Mouse (Mus musculus) cerebral cortex, adult 2 months (tissue): ENCODE results near the gene Izumo2.

Source experiments
- WGBS: fragments of 180-500 bp; shearing (Covaris S2); methylation state at CpG from one replicate; pipeline ENCODE4 v1.1.7; 2018; 5-methylcytosine and 5-hydroxymethylcytosine counted together

Gene Izumo2

DNA sequence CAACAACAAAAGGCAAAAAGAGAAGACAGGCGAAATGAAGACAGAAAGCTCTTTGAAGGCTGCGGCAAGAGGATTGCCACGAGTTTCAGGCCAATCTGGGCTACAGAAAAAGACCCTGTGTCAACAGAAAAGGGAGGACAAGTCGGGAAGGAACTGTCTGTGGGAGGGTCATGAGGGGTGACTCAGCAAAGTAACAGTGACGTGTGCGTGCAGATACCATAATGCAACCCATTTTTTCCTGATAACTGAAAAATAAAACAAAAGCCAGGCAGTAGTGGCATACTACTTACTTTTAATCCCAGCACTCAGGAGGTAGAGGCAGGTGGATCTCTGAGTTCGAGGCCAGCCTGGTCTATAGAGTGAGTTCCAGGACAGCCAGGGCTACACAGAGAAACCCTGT lies 10.6 kb upstream of the Izumo2 start:
- 70% methylated on average over 7 of the region's 7 CpGs for WGBS

DNA sequence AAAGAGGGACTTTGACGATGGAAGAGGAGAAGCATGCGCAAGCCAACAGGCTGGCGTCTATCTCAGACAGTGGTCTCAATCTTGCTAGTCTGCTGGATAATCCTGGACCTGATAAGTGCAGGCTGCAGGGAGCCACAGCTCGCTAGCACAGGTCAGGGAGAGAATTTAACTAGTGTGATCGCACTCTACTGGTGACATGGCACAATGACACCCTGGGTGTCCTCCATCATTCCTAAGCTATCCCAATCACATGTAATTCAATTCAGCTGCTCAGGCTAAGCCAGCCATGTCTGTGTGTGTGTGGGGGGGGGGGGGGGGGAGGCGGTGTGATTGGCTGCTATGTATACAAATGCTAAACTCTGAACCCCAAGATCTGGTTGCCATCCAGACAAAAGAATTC lies 6.6 kb upstream of the Izumo2 start:
- WGBS = 26% methylated on average over 6 of the region's 6 CpGs

DNA sequence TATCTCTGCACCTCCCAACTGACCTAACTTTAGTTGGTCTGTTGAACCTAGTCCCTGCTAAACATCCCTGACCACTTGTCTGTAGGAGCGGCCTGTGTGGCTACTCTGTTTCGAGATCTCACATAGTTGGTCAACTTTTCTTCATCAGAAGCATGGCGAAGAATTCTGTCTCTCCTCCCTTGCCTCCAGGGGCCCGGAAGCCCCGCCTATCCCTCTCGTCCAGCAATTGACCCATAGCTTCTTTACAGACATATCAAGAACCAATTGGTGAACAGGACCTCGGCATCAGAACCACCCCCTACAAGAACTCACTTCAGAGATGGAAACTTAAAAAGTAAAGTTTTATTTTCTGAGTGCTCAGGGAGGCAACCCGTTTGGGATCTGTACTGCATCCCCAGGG lies 5.6 kb upstream of the Izumo2 start:
- WGBS = 85% methylated on average over 8 of the region's 8 CpGs

DNA sequence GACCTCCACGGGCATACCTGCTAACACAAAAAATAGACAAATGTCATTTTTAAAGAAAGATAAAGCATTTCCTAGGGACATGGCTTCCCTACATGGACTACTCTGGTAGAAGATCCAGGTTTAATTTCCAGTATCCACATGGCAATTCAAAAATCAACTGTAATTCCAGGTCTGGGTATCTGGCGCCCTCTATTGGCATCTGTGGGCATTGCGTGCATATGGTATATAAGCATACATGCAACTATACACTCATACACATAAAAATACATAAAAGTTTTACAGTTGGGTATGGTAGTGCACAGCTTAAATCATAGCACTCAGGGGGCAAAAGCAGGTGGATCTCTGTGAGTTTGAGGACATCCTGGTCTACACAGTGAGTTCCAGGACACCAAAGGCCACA lies 4.2 kb upstream of the Izumo2 start:
- 53% methylated on average over 3 of the region's 3 CpGs for WGBS

DNA sequence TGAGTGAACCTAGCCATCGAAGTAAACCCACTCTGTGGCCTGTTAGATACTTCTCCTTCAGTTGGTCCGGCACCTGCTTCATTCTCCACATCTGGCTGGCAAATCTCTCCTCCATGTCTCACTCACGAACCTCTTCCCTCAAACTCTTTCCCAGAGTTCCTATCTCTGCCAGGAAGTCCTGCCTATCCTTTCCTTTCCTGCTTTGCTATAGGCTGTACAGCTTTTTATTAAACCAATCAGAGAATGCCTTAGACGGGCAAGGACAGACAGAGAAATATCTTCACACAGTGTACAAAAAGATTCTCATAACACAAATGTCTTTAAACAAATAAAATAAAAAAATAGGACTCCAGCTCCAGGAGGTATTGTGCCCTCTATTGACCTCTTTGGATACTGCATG lies 3.5 kb upstream of the Izumo2 start:
- WGBS = 89% methylated on average over 4 of the region's 4 CpGs

DNA sequence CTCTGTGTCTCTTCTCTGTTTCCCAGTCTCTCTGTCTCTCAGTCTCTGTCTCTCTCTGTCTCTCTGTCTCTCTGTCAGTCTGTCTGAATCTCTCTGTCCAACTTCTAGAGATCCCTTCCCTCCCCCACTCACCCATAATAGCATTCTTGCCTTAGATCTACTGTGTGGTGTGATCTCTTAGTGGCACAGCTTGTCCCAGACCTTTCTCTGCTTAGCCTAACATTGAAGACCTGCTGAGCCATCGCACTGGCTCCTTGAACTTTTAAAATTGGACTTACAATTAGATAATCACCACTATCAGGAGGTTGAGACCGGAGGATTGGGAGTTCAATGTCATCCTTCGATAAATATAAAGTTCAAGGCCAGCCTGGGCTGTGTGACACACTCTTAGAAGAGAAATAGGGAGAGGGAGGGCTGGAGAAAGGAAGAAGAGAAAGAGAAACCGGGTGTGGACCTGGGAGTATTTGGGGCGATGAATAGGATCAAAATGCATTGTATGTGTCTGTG lies 1.3 kb upstream of the Izumo2 start:
- WGBS = 90% methylated on average over 5 of the region's 5 CpGs

DNA sequence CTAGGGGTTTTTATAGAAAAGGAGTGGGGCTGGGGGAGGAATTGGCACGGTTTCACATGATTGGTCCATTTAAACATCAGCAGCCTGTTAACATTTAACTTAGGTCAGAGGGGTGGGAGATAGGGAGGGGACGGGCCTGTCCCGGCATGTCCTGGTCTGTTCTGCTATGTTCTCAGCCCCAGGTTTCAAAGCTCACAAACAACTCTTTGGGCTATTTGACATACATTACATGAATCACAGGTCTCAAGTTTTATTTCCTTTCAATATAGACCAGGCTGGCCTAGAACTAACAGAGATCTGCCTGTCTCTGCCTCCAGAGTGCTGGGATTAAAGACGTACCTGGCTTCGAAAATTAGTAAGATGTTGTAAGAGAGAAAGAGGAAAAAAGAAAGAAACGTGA lies 449 bp upstream of the Izumo2 start:
- WGBS = 91% methylated on average over 6 of the region's 6 CpGs

DNA sequence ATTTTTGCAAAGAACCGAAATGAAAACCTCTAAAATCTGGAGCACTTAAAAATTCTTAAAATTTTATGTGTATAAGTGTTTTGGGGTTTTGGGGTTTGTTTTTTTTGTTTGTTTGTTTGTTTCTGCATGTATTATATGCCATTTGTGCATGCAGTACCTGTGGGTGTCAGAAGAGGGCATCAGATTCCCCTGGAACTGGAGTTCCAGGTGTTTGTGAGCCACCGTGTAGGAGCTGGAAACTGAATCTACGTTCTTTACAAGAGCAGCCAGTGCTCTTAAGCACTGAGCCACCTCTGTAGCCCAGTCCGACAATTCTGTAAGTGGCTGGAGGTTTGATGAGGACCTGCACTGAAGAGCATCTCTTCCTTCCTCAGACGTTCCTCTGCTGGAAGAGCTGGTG lies 1.3 kb downstream of the Izumo2 start:
- WGBS = 84% methylated on average over 5 of the region's 5 CpGs

DNA sequence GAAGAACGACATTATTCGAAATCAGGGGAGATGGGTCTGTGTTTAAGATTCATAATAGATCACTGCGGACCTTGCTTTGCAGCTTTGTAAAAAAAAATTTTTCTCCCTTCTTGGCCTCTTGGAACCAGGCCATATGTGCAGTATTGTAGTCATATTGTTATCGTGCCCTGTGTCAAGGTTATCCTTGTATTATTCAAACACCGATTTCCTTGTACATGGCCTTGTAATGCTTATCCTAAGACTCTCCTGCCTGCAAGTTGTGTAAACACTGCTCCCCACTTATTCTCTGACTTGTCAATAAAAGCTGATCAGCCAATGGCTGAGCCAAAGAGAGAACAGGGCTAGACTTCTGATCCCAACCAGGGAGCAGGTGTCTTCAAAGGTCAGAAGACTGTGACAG lies 13.5 kb downstream of the Izumo2 start:
- 75% methylated on average over 5 of the region's 5 CpGs for WGBS

DNA sequence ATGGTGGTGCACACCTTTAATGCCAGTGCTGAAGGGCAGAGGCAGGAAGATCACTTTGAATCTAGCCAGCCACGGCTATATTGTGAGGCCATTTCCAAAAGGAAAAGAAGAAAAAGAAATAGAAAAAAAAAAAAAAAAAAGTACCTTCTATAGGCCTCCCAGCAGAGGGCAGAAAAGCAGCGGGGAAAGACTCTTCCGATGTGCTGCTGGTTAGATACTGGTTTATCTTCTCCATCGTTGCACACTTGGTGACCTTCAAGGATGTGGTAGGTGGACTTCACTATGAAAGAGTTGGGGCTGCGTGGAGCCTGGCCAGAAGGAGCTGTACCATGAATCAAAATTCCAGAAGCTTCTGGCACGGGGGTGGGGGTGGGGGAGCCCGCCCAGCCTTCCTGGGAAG lies 15.8 kb downstream of the Izumo2 start:
- WGBS = 22% methylated on average over 7 of the region's 7 CpGs

DNA sequence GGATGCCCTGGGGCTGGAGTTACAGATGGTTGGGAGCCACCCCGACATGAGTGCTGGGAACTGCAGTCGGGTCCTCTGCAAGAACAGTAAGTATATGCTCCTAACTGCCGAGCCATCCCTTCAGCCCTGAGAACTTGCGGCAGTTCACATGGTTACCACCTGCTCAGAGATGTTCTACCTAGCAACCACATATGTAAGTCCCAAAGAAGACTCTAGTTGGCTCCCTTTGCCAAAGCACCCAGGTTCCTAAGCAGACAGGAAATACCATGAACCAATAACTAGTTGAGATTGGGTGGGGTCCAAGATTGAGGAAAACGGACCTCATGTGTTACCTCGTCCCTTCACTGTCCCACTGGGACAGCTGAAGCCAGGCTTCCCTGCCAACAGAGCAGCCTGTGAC lies 17.8 kb downstream of the Izumo2 start:
- WGBS = 46% methylated on average over 6 of the region's 6 CpGs

DNA sequence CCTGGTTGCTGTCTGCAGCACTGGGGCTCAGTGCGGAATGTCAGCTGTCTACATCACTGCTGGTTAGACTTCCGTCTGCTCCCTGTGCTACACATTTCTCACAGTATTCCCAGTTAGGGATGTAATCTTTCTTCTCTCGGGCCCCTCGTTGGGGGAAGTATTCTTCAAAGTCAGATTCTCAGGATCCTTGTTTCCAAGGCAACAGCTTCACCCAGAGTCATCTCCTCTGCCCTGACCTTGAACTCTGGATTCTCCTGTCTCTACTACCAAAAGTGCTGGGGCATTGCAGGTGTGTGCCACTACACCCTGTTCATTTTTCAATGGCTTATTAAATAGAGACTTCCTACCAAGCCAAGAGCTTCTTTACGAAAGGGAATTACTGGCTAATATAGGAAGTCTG lies 18.6 kb downstream of the Izumo2 start:
- 64% methylated on average over 5 of the region's 5 CpGs for WGBS

DNA sequence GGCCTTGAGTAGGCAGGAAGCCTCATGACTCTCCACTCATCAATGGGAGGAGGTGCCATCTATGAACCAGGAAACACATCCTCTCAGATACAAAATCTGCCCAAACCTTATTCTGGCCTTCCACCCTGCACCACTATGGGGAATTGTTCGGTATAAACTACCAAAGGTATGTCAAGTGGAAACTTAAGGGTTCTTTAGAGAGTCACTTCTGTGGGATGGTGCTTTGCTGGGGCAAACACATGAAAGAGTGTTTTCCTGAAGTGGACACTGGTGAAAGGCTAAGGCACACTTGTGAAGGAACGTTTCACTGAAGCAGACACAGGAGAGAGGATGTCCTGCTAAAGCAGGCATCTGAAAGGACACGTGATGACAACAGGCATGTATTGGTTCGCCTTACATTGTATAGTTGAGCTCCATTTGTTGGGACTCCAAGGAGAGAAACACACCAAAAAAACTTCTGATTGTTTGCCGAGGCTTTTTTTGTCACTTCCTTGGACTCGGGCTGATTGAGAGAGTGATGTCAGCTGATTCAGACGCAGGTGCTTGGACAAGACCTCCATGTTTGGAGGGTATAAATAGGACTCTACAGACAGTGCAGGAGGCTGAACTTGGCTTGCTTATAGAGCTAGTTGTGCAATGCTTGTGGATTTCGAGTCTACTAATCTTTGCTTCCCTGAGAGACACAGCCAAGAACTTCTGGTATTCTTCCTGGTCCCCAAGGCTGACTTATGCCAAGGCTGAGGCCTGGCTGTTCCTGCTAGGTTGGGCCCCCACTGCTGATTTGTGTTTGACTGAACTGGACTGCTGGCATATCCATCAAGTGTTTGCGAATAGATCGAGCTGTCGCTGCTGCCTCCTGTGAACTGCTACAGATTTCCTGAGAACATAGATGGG lies 19.8 kb downstream of the Izumo2 start:
- WGBS = 87% methylated on average over 11 of the region's 11 CpGs

DNA sequence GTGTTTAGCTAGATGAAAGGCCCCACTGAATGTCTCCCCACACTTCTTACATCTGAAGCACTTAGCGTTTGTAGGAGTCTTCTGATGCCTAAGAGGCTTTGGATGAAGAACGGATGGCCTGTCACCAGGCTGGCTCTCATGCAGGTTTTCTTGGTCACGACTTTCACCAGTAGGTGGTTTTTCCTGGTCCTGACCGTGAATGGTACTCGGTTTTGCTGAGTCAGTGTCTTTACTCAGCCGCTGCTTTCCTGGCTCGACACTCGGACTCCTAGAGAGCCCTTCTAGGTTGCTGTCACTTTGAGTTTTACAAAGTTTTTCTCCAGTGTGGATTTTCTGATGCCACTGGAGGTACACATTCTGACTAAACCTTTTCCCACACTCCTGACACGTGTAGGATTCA lies 25.2 kb downstream of the Izumo2 start:
- 89% methylated on average over 9 of the region's 9 CpGs for WGBS

DNA sequence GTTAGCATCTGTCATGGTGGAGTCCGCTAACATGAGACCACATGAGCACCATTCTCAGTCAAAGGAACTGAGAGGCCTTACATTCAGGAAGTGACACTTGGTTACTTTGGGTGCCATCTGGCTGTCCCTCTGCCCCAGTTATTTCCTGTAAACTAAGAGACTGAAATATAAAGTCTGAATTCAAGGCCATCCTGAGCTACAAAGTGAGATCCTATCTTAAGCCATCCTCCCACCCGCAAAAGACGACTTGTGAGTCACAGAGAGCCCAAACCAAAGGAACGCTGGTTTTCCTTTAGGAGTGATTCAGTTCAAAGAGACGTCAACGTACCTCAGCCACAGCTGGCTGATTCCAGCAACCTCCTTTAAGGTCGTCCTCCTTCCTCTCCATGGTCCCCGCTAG lies 32.8 kb downstream of the Izumo2 start:
- WGBS = 59% methylated on average over 8 of the region's 8 CpGs

DNA sequence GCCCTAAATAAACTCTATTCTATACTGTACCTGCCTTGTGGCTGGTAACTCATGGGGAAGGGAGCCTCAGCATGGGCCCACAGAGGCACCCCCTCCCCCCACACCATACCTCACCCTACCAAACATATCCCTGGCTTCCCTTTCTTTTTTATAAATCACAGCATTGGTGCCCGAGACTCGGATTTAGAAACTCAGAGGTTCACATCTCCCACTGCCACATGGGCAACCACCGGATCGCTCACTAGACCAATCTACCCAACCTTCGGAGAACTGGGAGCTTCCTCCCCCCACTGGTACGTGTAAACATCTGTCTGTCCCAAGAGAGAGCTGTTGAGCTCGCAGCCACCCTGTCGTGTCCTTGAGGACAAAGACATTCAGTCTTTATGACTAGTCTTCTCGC lies 35.7 kb downstream of the Izumo2 start:
- 40% methylated on average over 9 of the region's 9 CpGs for WGBS

DNA sequence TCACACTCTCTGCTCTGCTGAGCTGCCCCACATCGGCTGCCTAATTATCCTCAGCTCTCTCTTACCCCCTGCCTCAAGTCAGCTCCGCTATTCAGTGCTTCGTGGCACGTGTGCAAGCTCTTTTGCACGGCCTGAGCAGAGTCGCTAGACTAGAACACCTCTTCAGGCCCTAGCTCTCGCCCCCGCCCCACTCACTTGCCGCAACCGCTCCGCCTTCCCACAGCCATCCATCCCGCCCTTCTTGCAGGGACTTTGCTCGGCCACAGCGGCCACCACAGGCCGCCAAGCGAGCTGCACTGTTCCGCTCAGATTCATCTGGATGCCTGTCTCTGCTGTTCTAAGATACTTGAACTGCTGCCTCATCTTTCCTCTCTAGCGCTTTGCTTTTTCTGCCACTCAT lies 36.5 kb downstream of the Izumo2 start:
- WGBS = under 1% methylated on average over 18 of the region's 18 CpGs

DNA sequence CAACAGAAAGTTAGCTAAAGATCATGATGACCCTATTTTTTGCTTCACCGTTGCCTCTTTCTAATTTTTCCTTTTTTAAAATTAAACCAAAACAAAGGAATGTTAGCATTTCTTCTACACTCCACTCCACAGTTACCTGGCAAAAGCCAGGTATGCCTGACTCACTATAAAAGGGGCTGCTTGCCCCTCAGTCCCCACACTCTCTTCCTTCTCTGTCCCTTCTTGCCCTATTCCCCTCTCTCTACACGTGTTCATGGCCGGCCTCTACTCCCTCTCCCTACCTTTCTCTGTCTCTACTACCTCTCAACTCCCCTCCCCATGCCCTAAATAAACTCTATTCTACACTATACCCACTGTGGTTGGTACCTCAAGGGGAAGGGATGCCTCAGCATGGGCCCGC lies 38.6 kb downstream of the Izumo2 start:
- WGBS = 76% methylated on average over 4 of the region's 4 CpGs

DNA sequence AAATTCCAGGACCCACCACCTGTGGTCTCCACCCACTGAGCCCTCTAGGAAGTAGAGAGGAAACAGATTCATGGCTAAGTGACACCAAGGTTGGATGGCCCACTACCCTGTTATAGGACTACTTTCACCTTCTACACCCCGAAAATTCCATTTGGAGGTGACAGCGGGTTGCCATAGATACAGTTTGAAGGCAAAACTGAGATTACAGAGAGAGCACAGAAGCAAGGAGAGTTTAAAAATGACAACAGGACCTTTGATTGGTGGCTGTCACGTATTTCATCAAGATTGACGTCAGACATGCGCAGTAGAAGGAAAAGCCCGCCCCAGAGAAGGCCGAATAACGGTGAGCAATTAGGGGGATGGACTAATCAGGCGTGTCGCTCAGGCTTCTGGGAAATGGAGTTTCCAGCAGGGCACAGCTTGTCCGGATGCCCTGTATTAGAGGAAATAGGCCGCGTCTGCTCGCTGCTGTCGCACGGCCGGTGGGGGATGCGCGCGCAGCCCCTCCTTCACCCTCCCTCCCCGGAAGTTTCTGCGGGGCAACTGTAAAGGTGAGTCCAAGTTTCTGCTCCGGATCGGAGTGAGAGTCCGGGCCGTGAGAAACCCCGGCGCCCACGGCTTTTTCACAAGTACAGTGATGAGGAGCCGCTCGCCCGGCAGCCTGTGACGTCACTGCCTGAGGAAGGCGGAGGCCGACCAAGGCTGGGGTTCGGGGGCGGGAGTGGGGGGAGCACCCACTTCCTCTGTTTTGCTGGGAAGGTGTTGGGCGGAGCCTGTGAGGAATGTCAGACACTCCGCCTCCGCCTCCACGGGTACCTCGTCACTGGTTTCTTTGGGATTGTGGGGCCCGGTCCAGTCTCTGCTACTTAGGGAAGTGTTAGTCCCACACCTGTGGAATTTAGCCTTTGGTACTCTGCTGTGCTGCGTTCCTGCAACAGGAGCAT lies 39.8 kb downstream of the Izumo2 start, which contains the start of gene Vrk3:
TSS of gene Vrk3 (plus strand) at position 313 of the 944 bp plus-strand sequence.
- under 1% methylated on average over 44 of the region's 44 CpGs for WGBS

DNA sequence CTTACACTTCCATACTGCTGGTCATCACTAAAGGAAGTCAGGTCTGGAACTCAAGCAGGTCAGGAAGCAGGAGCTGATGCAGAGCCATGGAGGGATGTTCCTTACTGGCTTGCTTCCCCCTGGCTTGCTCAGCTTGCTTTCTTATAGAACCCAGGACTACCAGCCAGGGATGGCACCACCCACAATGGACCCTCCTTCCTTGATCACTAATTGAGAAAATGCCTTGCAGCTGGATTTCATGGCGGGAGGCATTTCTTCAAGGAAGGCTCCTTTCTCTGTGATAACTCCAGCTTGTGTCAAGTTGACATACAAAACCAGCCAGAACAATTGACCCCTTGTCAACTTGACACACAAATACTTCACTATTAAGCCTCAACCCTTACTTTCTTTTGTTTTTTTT lies 42.4 kb downstream of the Izumo2 start, which contains the start of gene Zfp473:
TSS of gene Zfp473 (minus strand) at position 101 of the 400 bp plus-strand sequence.
- WGBS = 84% methylated on average over 1 of the region's 1 CpGs

DNA sequence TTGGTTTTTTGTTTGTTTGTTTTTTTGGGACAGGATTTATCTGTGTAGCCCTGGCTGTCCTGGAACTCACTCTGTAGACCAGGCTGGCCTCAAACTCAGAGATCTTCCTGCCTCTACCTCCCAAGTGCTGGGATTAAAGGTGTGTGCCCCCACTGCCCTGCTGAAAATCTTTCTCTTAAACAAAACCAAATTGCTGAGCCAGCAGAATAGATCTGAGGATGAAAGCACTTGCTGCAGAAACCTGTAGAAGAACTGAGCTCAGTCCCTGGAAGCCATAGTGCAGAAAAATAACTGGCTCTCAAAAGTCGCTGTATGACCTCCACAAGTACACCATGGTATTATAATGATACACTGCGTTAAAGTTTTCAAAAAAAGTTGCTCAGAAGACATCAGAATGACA lies 48.6 kb downstream of the Izumo2 start:
- 91% methylated on average over 2 of the region's 2 CpGs for WGBS

DNA sequence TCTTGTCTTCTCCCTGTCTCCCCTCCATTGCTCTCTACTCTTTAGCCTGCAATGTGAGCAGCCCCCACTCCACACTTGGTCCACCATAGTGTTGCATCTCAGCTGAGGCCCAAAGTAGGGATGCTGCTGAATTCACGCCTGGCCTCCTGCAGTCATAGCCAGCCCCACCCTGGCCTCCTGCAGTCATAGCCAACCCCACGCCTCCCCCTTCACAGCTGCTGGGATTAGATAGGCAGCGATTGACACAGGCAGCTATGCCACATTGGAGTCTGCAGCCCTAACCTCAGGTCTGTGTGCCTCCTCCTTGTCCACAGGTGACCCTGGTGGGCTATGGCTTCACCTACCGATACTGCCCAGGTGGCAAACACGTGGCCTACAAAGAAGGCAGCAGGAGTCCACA lies 59.6 kb downstream of the Izumo2 start:
- 88% methylated on average over 5 of the region's 5 CpGs for WGBS
